Mouse (Mus musculus) mouse embryonic stem cell (cell line): Measurements from ENCODE around the gene Mpp4.

ENCODE experiments used
- in situ Hi-C, 2 experiments: fragments of 300-500 bp; cut with MboI; formaldehyde crosslinking; loops; 1 replicate in 1 of 2; 3 replicates in 1 of 2; pipeline ENCODE4 v1.14.3; 2019 to 2020; ENCODE audit warnings: low sequenced_read_pairs in 2 of 2, low pct_unique_long_range_greater_than_20kb in 1 of 2, mixed read lengths in 1 of 2; ENCODE audit not compliant: unreplicated experiment in 1 of 2

Gene Mpp4

DNA sequence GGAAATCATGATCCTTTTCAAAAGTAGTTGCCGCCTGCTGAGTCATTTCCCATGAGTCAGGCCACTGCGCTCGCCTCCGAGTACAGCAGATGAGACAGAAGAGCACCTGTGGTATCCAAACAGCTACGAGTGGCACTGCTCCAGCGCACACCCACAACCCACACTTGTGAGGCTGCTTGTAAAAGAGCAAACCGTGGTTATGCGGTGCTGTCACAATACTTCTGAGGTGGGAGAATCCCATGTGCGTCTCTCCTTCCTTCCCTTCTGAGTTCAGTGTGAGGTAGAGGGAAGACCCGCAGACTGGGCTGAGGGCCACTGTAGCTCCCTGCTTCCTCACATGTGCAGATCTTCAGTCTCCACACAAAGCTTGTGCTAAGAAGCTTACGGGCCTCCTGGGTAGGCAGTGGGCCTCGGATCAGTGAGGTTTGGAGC, at the start of gene Mpp4:
TSS of gene Mpp4 (minus strand) at position 360 of the 432 bp plus-strand sequence.
- in situ Hi-C loops, result no loop called here

DNA sequence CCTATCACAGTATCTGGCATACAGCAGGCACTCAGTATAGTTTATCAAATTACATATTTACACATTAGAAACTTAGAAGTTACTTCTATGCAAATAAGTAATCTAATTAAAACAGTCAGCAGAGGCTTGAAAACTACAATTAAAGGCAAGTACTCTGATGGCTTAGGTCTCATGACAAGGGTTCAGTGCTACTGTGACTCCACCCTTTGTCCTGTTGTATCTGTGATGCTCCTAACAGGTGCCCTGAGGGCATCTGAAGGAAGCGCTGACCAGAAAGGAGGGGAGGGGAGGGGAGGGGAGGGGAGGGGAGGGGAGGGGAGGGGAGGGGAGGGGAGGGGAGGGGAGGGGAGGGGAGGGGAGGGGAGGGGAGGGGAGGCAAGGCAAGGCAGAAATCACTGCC, 49.8 kb upstream of the Mpp4 start:
- in situ Hi-C loops, result no loop called here

DNA sequence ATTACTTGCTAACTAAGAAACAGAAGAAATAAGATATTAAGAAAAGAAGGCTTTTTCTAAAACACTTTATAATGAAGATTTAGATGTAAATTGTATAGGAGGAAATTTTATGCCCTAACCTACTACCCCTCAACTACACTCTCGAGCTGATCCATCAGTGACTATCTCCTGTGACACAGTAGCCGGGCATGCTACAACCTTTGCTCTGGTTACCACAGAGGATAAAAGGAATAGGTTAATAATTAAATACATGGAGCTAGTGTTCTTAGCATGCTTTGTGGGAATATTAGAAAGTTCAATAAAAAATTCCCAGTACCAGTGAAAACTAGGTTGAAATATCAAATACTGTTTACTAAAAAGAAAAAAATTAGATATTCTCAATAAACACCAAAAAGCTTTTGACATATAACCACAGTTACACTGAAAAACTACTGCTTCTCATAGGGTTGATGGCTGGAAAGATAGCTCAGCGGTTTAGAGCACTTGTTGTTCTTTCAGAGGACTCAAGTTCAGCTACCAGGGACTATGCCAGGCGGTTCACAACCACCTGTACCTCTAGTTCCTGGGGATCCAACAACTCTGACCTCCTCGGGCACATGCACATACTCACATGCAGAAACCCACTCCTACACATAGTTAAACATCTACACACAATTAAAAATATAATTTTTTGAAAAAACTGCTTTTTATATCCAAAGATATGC, 49.0 kb upstream of the Mpp4 start:
- in situ Hi-C loops, result no loop called here

GRCm38 (mm10) chr1:59211651-59212050, 48.5 kb upstream of the Mpp4 start:
- in situ Hi-C loops, result no loop called here

DNA sequence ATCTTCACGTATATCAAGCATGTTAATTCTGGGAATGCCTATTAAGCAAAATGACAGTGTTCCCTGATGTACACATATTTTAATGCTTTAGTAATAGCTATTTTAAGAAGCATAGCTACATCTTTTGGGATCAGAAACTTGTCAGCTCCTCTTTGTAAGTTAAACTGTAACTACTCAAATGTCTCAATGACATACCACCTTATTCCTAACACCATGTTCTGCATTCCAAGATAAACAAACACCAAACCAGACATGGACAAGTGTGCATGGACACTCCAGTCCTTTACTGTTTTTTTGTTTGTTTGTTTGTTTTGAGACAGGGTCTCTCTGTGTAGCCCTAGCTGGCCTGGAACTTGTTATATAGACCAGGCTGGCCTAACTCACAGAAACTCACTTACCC, 45.1 kb upstream of the Mpp4 start:
- in situ Hi-C loops, result no loop called here

DNA sequence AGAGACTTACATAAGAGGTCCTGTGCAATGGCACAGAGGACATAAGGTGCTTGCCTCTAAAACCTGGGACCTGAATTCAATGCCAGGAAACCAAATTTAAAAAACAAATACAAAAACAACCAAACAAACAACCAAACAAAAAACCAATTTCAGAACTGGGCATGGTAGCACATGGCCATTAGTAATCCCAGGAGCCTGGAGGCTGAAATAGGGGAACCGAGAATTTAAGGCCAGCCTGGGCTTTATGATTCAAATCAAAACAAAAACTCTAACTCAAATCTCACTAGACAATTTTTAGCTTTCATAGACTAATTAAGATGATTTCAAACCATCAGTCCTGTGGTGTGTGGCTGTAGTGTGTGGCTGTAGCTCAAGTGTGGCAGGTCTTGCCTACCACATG, 41.3 kb upstream of the Mpp4 start:
- in situ Hi-C loops, result no loop called here

DNA sequence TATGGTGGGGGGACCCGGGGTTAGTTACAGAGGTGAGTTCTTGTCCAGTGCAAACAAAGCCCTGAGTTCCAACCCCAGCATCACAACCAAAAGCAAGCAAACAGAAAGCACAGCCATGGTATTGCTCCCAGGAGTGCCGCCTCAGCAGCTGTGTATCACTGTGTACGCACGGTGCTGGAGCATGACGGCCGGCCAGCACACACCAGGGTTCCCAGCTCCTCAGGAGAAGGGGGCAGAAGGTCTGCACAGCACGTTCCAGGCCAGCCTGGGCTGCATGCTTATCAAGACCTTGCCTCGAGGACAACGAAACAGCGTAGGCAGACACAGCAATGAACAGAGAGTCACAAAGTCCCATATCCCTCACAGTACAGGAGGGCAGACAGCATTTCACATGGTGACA, 39.2 kb upstream of the Mpp4 start:
- in situ Hi-C loops, result no loop called here

GRCm38 (mm10) chr1:59201561-59201960, 38.4 kb upstream of the Mpp4 start:
- in situ Hi-C loops, result no loop called here

DNA sequence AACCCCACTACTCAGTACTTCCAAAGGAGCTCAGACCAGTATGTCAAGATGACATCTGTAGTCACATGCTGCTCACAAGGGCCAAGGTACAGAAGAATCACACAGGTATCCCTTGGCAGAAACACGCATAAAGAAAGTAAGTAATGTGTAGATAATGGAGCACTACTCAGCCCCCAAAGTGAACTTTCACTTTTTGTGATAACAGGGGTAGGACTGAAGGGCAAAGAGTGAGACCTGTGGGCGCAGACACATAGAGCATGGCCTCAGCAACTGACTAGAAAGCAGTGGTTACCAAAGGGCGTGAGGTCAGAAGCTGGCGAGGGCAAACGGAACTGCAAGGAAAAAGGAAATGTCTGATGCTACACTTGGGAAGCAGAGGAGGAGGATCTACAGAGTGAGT, 37.8 kb upstream of the Mpp4 start:
- in situ Hi-C loops, result no loop called here

GRCm38 (mm10) chr1:59194979-59195378, 31.8 kb upstream of the Mpp4 start:
- in situ Hi-C loops, result no loop called here

GRCm38 (mm10) chr1:59187786-59188185, 24.6 kb upstream of the Mpp4 start:
- in situ Hi-C loops, result no loop called here

DNA sequence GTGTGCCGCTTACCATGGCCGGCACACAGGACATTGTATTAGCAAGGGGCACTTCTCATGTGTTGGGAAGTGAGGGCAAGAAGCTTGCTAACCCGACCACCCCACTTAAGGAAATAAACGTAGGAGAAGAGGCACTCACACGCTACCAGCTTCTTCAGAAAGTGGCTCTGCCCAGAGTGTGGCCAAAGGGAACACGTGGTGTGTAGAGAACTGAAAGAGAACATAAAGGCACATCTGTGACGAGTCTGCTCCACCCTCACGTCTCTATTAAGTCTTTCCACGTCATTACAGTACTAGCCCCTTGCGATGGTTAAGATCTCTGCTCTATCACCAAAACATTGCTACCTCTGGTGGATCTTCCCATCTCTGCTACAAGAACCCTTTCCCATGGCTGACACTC, 23.1 kb upstream of the Mpp4 start:
- in situ Hi-C loops, result no loop called here

- in situ Hi-C loops, result no loop called here
Observed at GRCm38 (mm10) chr1:59185410-59185809, 22.2 kb upstream of the Mpp4 start.

DNA sequence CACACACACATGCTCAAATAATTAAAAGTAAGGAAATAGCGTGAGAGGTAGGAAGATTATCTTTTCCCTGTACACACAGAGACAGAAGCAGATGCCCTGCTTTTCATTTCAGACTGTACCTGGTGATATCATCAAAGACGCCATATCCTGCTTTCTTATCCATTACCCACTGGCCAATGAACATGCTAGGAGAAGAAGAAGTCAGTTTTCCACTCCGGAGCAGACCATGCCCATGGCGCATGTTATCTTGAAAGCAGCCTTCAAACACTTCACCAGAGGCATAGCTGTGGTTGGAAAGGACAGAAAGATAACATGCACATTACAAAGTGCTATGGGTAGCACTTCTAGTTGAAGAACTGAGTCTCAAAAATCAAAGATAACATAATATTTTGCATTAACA, 19.9 kb upstream of the Mpp4 start:
- in situ Hi-C loops, result no loop called here

- in situ Hi-C loops, result no loop called here
Observed at GRCm38 (mm10) chr1:59182373-59182772, 19.2 kb upstream of the Mpp4 start.

DNA sequence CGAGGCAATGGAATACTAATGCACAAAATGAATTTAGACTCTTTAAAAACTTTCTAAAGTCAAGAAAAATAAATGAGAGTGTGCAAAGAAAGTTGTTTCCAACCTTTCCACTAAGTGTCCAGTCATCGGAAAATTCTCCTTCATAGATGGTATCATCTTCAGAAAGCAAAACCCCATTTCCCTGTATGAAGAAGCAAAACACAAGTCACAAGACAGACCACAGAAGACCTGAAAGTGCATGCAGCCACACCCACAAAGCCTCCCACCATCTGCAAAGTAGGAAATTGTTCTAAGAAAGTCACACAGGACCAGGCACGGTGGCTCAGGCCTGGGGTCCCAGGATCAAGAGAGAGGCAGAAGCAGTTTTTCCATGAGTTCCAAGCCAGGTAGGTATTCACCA, 16.8 kb upstream of the Mpp4 start:
- in situ Hi-C loops, result no loop called here

GRCm38 (mm10) chr1:59178401-59178800, 15.2 kb upstream of the Mpp4 start:
- in situ Hi-C loops, result no loop called here

DNA sequence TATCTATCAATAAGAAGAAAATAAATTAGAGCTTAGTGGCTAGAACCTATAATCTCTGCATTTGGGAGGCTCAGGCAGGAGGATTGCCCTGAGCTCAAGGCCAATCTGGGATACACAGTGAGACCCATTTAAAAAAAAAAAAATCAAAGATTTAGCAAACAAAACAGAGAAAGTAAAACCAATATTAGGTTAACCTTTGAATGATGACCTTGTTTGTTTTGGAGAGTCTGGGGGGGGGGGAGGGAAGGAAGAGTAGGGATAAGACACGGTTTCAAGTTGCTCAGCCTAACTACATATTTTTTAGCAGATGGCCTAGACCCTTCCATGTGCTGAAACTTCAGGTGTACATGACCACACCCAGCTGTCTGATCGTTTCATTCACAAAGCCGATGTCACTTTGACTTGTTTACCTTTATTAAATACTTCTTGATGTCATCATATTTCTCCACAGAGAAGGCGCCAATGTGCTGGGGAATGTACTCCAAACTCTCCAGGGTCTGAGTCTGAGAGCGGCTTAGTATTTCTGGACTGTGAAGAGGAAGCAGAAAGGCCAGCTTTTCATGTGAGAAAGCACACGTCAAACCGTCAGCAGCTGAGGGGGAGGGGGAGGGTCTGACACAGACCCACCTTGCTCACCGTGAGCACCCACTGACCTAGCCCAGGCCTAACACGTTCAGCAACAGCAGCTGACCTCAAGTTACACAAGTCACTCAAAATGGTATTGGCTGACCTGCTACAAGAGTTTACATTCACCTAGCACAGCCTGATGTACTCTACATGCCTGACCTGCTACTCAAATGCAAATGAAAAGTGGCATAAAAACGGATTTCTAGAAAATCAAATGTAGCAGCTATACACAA, 11.6 kb upstream of the Mpp4 start:
- in situ Hi-C loops, result no loop called here

GRCm38 (mm10) chr1:59173023-59173422, 9.8 kb upstream of the Mpp4 start:
- in situ Hi-C loops, result no loop called here

DNA sequence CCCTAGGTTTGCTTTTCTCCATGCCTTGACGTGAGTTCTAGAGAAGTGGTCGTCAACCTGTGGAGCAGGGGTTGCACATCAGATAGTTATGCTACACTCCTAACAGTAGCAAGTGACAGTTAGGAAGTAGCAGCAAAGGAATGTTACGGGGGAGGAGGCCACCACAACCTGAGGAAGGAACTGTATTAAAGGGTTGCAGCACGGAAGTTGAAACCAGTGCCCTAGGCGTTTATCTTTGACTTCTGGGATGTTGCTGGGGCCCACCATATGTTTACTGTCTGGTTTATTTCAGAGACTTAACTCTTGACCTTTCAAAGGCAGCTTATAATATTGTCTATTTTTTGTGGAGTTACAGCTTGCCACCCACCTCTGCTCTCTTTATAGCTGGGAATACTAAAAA, 8.7 kb upstream of the Mpp4 start:
- in situ Hi-C loops, result no loop called here
